Mouse (Mus musculus) CH12.LX (cell line): ENCODE measurements around the gene Smarca4.

Experiments used
- CHD2 ChIP-seq: IDR thresholded peaks from 2 replicates; pipeline ENCODE4 v1.6.1; 2011; ENCODE audit warnings: low read length, improper control_type of control experiment
- CTCF ChIP-seq, 2 experiments: IDR thresholded peaks in 1 of 2; conservative IDR thresholded peaks in 1 of 2; 2 replicates each; pipeline ENCODE4 v1.5.1; 2011 to 2012; ENCODE audit warnings: low read depth in 2 of 2, low read length in 2 of 2, improper control_type of control experiment in 1 of 2, inconsistent platforms in 1 of 2, mild to moderate bottlenecking in 1 of 2, moderate library complexity in 1 of 2
- ELF1 ChIP-seq: IDR thresholded peaks from 2 replicates; pipeline ENCODE4 v1.6.1; 2014; ENCODE audit warnings: low read depth, mild to moderate bottlenecking, inconsistent platforms, low read length, improper control_type of control experiment
- EP300 ChIP-seq: IDR thresholded peaks from 2 replicates; pipeline ENCODE4 v1.6.1; 2011; ENCODE audit warnings: low read length, improper control_type of control experiment
- ETS1 ChIP-seq: conservative IDR thresholded peaks from 2 replicates; pipeline ENCODE4 v1.6.1; 2012; ENCODE audit warnings: low read depth, mild to moderate bottlenecking, inconsistent platforms, low read length, improper control_type of control experiment, moderate library complexity
- HCFC1 ChIP-seq: IDR thresholded peaks from 2 replicates; pipeline ENCODE4 v1.6.1; 2012; ENCODE audit warnings: low read depth, mild to moderate bottlenecking, inconsistent platforms, low read length, improper control_type of control experiment
- JUND ChIP-seq: conservative IDR thresholded peaks from 2 replicates; pipeline ENCODE4 v1.6.1; 2011; ENCODE audit warnings: low read depth, low read length, improper control_type of control experiment
- KAT2A ChIP-seq: IDR thresholded peaks from 2 replicates; pipeline ENCODE4 v1.6.1; 2012; ENCODE audit warnings: low read length, improper control_type of control experiment, inconsistent platforms; ENCODE audit not compliant: insufficient replicate concordance
- MYC ChIP-seq: IDR thresholded peaks from 2 replicates; pipeline ENCODE4 v1.6.1; 2011; ENCODE audit warnings: low read depth, mild to moderate bottlenecking, improper control_type of control experiment, low read length
- NELFE ChIP-seq: IDR thresholded peaks from 2 replicates; pipeline ENCODE4 v1.6.1; 2011; ENCODE audit warnings: low read depth, low read length, improper control_type of control experiment
- POLR2A ChIP-seq: IDR thresholded peaks from 2 replicates; pipeline ENCODE4 v1.6.1; 2011; ENCODE audit warnings: low read depth, mild to moderate bottlenecking, improper control_type of control experiment, low read length
- RAD21 ChIP-seq: IDR thresholded peaks from 2 replicates; pipeline ENCODE4 v1.6.1; 2011; ENCODE audit warnings: low read depth, mild to moderate bottlenecking, low read length, improper control_type of control experiment, moderate library complexity

- no peak for TF ChIP-seq CTCF (conservative IDR thresholded peaks at IDR 0.05 in 1 of 2, IDR thresholded peaks at IDR 0.05 in 1 of 2; ENCODE audit: low read depth in 2 of 2, low read length in 2 of 2)
- TF ChIP-seq JUND = no peak
- TF ChIP-seq ELF1 = no peak
- TF ChIP-seq POLR2A = no peak
- no peak for TF ChIP-seq RAD21
- TF ChIP-seq KAT2A = no peak
- no peak for TF ChIP-seq MYC
- TF ChIP-seq CHD2 = no peak
- no peak for TF ChIP-seq ETS1
- TF ChIP-seq HCFC1 = no peak
- TF ChIP-seq EP300 = no peak
- no peak for TF ChIP-seq NELFE
Observed at GRCm38 (mm10) chr9:21668946-21669345, 53.0 kb downstream of the Smarca4 start.
